Mouse (Mus musculus) cerebellum, adult 11 months (tissue): ENCODE measurements around the gene 1700025G04Rik.
"Not testable (repeated sequence)": the region's sequence is repeated elsewhere in the genome, so short reads cannot be mapped to it uniquely, and the experiment has no call there.

ENCODE experiments used
- DNase-seq: peaks from one replicate; pipeline ENCODE4 v3.0.0; 2022

Gene 1700025G04Rik

GRCm38 (mm10) chr1:151845252-151845832, 244.6 kb downstream of the 1700025G04Rik start:
- DNase-seq = no peak

- DNase-seq = not testable (repeated sequence)
Observed at GRCm38 (mm10) chr1:151840345-151840744, 249.6 kb downstream of the 1700025G04Rik start.

- DNase-seq = no peak
Observed at GRCm38 (mm10) chr1:151835261-151835660, 254.7 kb downstream of the 1700025G04Rik start.

- no peak for DNase-seq
Observed at GRCm38 (mm10) chr1:151831791-151832190, 258.1 kb downstream of the 1700025G04Rik start.

GRCm38 (mm10) chr1:151825065-151825464, 264.9 kb downstream of the 1700025G04Rik start:
- DNase-seq = no peak

GRCm38 (mm10) chr1:151820457-151820856, 269.5 kb downstream of the 1700025G04Rik start:
- peak; percentile 61 for DNase-seq

- no peak for DNase-seq
Observed at GRCm38 (mm10) chr1:151819190-151819589, 270.7 kb downstream of the 1700025G04Rik start.

- no peak for DNase-seq
Observed at GRCm38 (mm10) chr1:151816051-151816450, 273.9 kb downstream of the 1700025G04Rik start.

- no peak for DNase-seq
Observed at GRCm38 (mm10) chr1:151812004-151812712, 277.8 kb downstream of the 1700025G04Rik start.

- DNase-seq = no peak
Observed at GRCm38 (mm10) chr1:151811456-151811855, 278.5 kb downstream of the 1700025G04Rik start.

GRCm38 (mm10) chr1:151810628-151811421, 279.1 kb downstream of the 1700025G04Rik start:
- DNase-seq = no peak

- DNase-seq = no peak
Observed at GRCm38 (mm10) chr1:151807286-151807685, 282.6 kb downstream of the 1700025G04Rik start.

- not testable (repeated sequence) for DNase-seq
Observed at GRCm38 (mm10) chr1:151802795-151803194, 287.1 kb downstream of the 1700025G04Rik start.
